Mouse (Mus musculus) megakaryocyte, embryonic 14.5 days (primary cell): ENCODE data around the gene Gpsm2. TPM values are rescaled to one million over a fixed set of nuclear protein-coding genes. Genes with fewer than 3 reads are reported as not detected.

Source experiments
- H3K27me3 ChIP-seq: replicated peaks from 2 replicates; pipeline ENCODE3; 2012; ENCODE audit warnings: inconsistent platforms
- H3K36me3 ChIP-seq: replicated peaks from 2 replicates; pipeline ENCODE3; 2012; ENCODE audit warnings: low read length, inconsistent platforms, mixed read lengths
- H3K4me1 ChIP-seq: 2 replicates; pipeline ENCODE4 v1.6.1; 2012; ENCODE audit warnings: inconsistent platforms
- H3K4me3 ChIP-seq: replicated peaks from 2 replicates; pipeline ENCODE3; 2012; ENCODE audit warnings: moderate library complexity, mild to moderate bottlenecking, inconsistent platforms
- H3K9me3 ChIP-seq: 2 replicates; pipeline ENCODE4 v1.6.1; 2012; ENCODE audit warnings: inconsistent platforms
- FLI1 ChIP-seq: IDR thresholded peaks from 2 replicates; pipeline ENCODE4 v1.6.1; 2012; ENCODE audit warnings: low read length, inconsistent platforms, mixed read lengths
- GATA1 ChIP-seq: IDR thresholded peaks from 3 replicates; pipeline ENCODE4 v1.6.1; 2012; ENCODE audit warnings: mixed read lengths, low read length, inconsistent platforms, borderline replicate concordance
- polyA plus RNA-seq: library from polyadenylated mRNA; stranded (reverse); fragments of >175 nt; gene quantifications from 2 replicates; pipeline ENCODE4 v1.2.3, GENCODE M21; 2012; ENCODE audit warnings: low replicate concordance; ENCODE audit not compliant: insufficient read depth

Gene Gpsm2
- polyA plus RNA-seq, 1 experiment, result 1.3 TPM

GRCm38 (mm10) chr3:108644856-108645255, 77.3 kb downstream of the Gpsm2 start:
- H3K9me3 ChIP-seq, result no peaks in the 10 kb centered on the region
- peaks cover 5% of the 10 kb centered on the region for H3K36me3 ChIP-seq
- no peaks in the 10 kb centered on the region for H3K27me3 ChIP-seq
- TF ChIP-seq GATA1 (no peak), FLI1 (no peak)
- no peak overlapping the region for H3K4me3 ChIP-seq
- H3K4me1 ChIP-seq, result peaks cover 12% of the 10 kb centered on the region

GRCm38 (mm10) chr3:108640998-108641397, 81.1 kb downstream of the Gpsm2 start:
- Histone ChIP-seq H3K9me3 (no peaks in the 10 kb centered on the region), H3K4me1 (peaks cover 4% of the 10 kb centered on the region; the same call in 1 of the 2 replicates), H3K27me3 (no peaks in the 10 kb centered on the region), H3K36me3 (peaks cover 5% of the 10 kb centered on the region), H3K4me3 (no peak overlapping the region)
- TF ChIP-seq GATA1 (no peak), FLI1 (no peak)

GRCm38 (mm10) chr3:108639412-108639811, 82.7 kb downstream of the Gpsm2 start:
- Histone ChIP-seq H3K27me3 (no peaks in the 10 kb centered on the region), H3K36me3 (peaks cover 5% of the 10 kb centered on the region), H3K4me1 (peaks cover 4% of the 10 kb centered on the region; the same call in 1 of the 2 replicates), H3K9me3 (no peaks in the 10 kb centered on the region), H3K4me3 (no peak overlapping the region)
- no peak for TF ChIP-seq FLI1
- no peak for TF ChIP-seq GATA1

GRCm38 (mm10) chr3:108634761-108635160, 87.3 kb downstream of the Gpsm2 start:
- no peaks in the 10 kb centered on the region for H3K9me3 ChIP-seq
- no peaks in the 10 kb centered on the region for H3K27me3 ChIP-seq
- TF ChIP-seq FLI1, result no peak
- no peak for TF ChIP-seq GATA1
- H3K36me3 ChIP-seq, result peaks cover 2% of the 10 kb centered on the region
- no peak overlapping the region for H3K4me3 ChIP-seq
- no peaks in the 10 kb centered on the region for H3K4me1 ChIP-seq

Other genes with a start within 250 kb of the Gpsm2 start
- gene 1700013F07Rik, start 188.2 kb downstream of the Gpsm2 start, polyA plus RNA-seq, result not detected in 2 replicates
- gene 5330417C22Rik, start 185.8 kb downstream of the Gpsm2 start, polyA plus RNA-seq, result not detected in 2 replicates
- 1.2 and 2.1 TPM in 2 replicates for gene Tmem167b, start 159.8 kb downstream of the Gpsm2 start, polyA plus RNA-seq
- gene Taf13, start 150.6 kb downstream of the Gpsm2 start, polyA plus RNA-seq, result 1.4 TPM in 1 of 2 replicates, not detected in the other
- 0.12 TPM in 1 of 2 replicates, not detected in the other for gene Wdr47, start 131.0 kb downstream of the Gpsm2 start, polyA plus RNA-seq
- gene Clcc1, start 68.4 kb downstream of the Gpsm2 start, polyA plus RNA-seq, result 1.1 and 8.2 TPM in 2 replicates
- gene Aknad1, start 17.3 kb upstream of the Gpsm2 start, polyA plus RNA-seq, result not detected in 2 replicates
- gene Stxbp3, start 118.2 kb upstream of the Gpsm2 start, polyA plus RNA-seq, result 4.2 and 9.1 TPM in 2 replicates
- gene Fndc7, start 167.7 kb upstream of the Gpsm2 start, polyA plus RNA-seq, result 0.04 TPM in 1 of 2 replicates, not detected in the other
- 34.3 and 74.4 TPM in 2 replicates for gene Prpf38b, start 189.4 kb upstream of the Gpsm2 start, polyA plus RNA-seq
- gene Henmt1, start 217.6 kb upstream of the Gpsm2 start, polyA plus RNA-seq, result not detected in 2 replicates
- 8.5 TPM in 1 of 2 replicates, not detected in the other for gene Gm9857, start 218.1 kb upstream of the Gpsm2 start, polyA plus RNA-seq